Mouse (Mus musculus): Measurements from ENCODE around the gene Slc13a1. TPM values are rescaled to one million over a fixed set of nuclear protein-coding genes. Genes with fewer than 3 reads are reported as not detected.

Gene Slc13a1
- polyA plus RNA-seq, 1 experiment from 2014 or later, result not detected

GRCm38 (mm10) chr6:24054086-24054710 lies 113.7 kb downstream of the Slc13a1 start:
- DNase-seq (ENCODE audit: low spot score), result no peak
- Histone ChIP-seq H3K27me3 (ENCODE audit: low read depth, poor library complexity, severe bottlenecking) (no peaks in the 10 kb centered on the region), H3K27ac (no peak overlapping the region), H3K36me3 (no peaks in the 10 kb centered on the region), H3K4me1 (no peaks in the 10 kb centered on the region), H3K9me3 (replicated peaks) (no peaks in the 10 kb centered on the region), H3K4me3 (no peak overlapping the region)
- 92% methylated on average over 9 of the region's 9 CpGs for WGBS

- WGBS, result 80% methylated on average over 7 of the region's 7 CpGs
Measured at GRCm38 (mm10) chr6:24047014-24047770, 120.7 kb downstream of the Slc13a1 start.

GRCm38 (mm10) chr6:24043496-24043895 lies 124.4 kb downstream of the Slc13a1 start:
- no peak for DNase-seq (ENCODE audit: low spot score)
- no peaks in the 10 kb centered on the region for H3K36me3 ChIP-seq
- H3K4me1 ChIP-seq, result no peaks in the 10 kb centered on the region
- no peak overlapping the region for H3K27ac ChIP-seq
- no peaks in the 10 kb centered on the region for H3K9me3 ChIP-seq (replicated peaks)
- H3K4me3 ChIP-seq, result no peak overlapping the region
- H3K27me3 ChIP-seq (ENCODE audit: low read depth, poor library complexity, severe bottlenecking), result no peaks in the 10 kb centered on the region

More at GRCm38 (mm10) chr6:24047014-24047770, 120.7 kb downstream of the Slc13a1 start:
- no peak for DNase-seq (ENCODE audit: low spot score)
- Histone ChIP-seq H3K4me3 (no peak overlapping the region), H3K9me3 (replicated peaks) (no peaks in the 10 kb centered on the region), H3K27ac (no peak overlapping the region), H3K36me3 (no peaks in the 10 kb centered on the region), H3K27me3 (ENCODE audit: low read depth, poor library complexity, severe bottlenecking) (no peaks in the 10 kb centered on the region), H3K4me1 (no peaks in the 10 kb centered on the region)

Small RNA genes within 50 kb of the gene (microRNA-seq; reads per million reads assigned to microRNA genes)
- not detected for gene Gm26386

Other genes starting within 250 kb of the Slc13a1 start
- not detected in 2 replicates for gene Tas2r118, start 198.0 kb downstream of the Slc13a1 start, polyA plus RNA-seq (2016; fragmentation: Nextera tagmentation; extraction: Ambion mirVana)